Mouse (Mus musculus) embryonic facial prominence, embryonic 11.5 days (tissue): ENCODE measurements at regions not wholly inside any gene's neighbourhood (a gene's known extent, or its start where the extent isn't known, plus 50 kb on each side); places are given as distances from the start of the nearest gene placed in this dataset.
"Not testable (repeated sequence)": the region's sequence is repeated elsewhere in the genome, so short reads cannot be mapped to it uniquely, and the experiment has no call there.

Experiments
- ATAC-seq: fragments of 200-750 bp; cut with Nextera tagmentation; replicated peaks from 2 replicates; pipeline ENCODE4 v1.8.0; 2017; ENCODE audit warnings: low read depth; ENCODE audit not compliant: insufficient number of reproducible peaks, low FRiP score, low TSS enrichment
- DNase-seq: peaks from one replicate; pipeline ENCODE4 v3.0.0-alpha.2; 2015; ENCODE audit warnings: low spot score
- H3K27ac ChIP-seq: fragments of 300-500 bp; sonication (generic); replicated peaks from 2 replicates; pipeline ENCODE4 v1.5.1; 2014; ENCODE audit warnings: mild to moderate bottlenecking, low read depth, low read length, control low read depth
- H3K27me3 ChIP-seq: fragments of 300-500 bp; sonication (generic); 2 replicates; pipeline ENCODE4 v1.6.1; 2014; ENCODE audit warnings: mild to moderate bottlenecking, low read length, moderate library complexity, mixed read lengths; ENCODE audit not compliant: control insufficient read depth, insufficient read depth
- H3K36me3 ChIP-seq: fragments of 300-500 bp; sonication (generic); replicated peaks from 2 replicates; pipeline ENCODE4 v1.6.1; 2014; ENCODE audit warnings: low read depth, mild to moderate bottlenecking, low read length, moderate library complexity, mixed read lengths; ENCODE audit not compliant: control insufficient read depth, insufficient read depth
- H3K4me1 ChIP-seq: fragments of 300-500 bp; sonication (generic); 2 replicates; pipeline ENCODE4 v1.6.1; 2014; ENCODE audit warnings: low read length, mixed read lengths; ENCODE audit not compliant: control insufficient read depth, insufficient read depth
- H3K4me2 ChIP-seq: fragments of 300-500 bp; sonication (generic); 2 replicates; pipeline ENCODE4 v1.6.1; 2014; ENCODE audit warnings: low read depth, mild to moderate bottlenecking, control low read depth, low read length, moderate library complexity
- H3K4me3 ChIP-seq: fragments of 300-500 bp; sonication (generic); 2 replicates; pipeline ENCODE4 v1.5.1; 2014; ENCODE audit warnings: low read depth, low read length, control low read depth
- H3K9ac ChIP-seq: fragments of 300-500 bp; sonication (generic); replicated peaks from 2 replicates; pipeline ENCODE4 v1.6.1; 2014; ENCODE audit warnings: mild to moderate bottlenecking, control low read depth, low read length
- H3K9me3 ChIP-seq: fragments of 300-500 bp; sonication (generic); replicated peaks from 2 replicates; pipeline ENCODE4 v1.6.1; 2016; ENCODE audit warnings: mild to moderate bottlenecking, low read length, inconsistent platforms, mixed read lengths; ENCODE audit not compliant: control insufficient read depth
- WGBS: fragments of 180-500 bp; shearing (Covaris S2); extraction: QIAGEN DNeasy Blood & Tissue Kit; methylation state at CpG from one replicate; pipeline ENCODE4 v1.1.7; 2014; 5-methylcytosine and 5-hydroxymethylcytosine counted together

GRCm38 (mm10) chr4:71291111-71291740, 466.5 kb downstream of the Gm11232 start:
- H3K27ac ChIP-seq, H3K9me3 ChIP-seq, H3K4me3 ChIP-seq, H3K4me1 ChIP-seq, DNase-seq, H3K36me3 ChIP-seq, H3K4me2 ChIP-seq, H3K27me3 ChIP-seq, H3K9ac ChIP-seq, ATAC-seq: not testable (repeated sequence)
- 94% methylated on average over 22 of the region's 22 CpGs for WGBS

- ATAC-seq, result no peak
- Histone ChIP-seq H3K9me3 (no peaks in the 10 kb centered on the region), H3K27ac (no peak overlapping the region), H3K4me3 (no peak overlapping the region), H3K4me1 (no peaks in the 10 kb centered on the region), H3K4me2 (no peak overlapping the region), H3K27me3 (no peaks in the 10 kb centered on the region), H3K36me3 (no peaks in the 10 kb centered on the region), H3K9ac (no peak overlapping the region)
- no peak for DNase-seq
- 91% methylated on average over 1 of the region's 1 CpGs for WGBS
Observed at GRCm38 (mm10) chr4:71283147-71283546, 474.6 kb downstream of the Gm11232 start.

GRCm38 (mm10) chr4:71279710-71280109, 478.1 kb downstream of the Gm11232 start:
- ATAC-seq (no peak), DNase-seq (no peak)
- Histone ChIP-seq H3K4me2 (no peak overlapping the region), H3K27ac (no peak overlapping the region), H3K4me3 (no peak overlapping the region), H3K9me3 (no peaks in the 10 kb centered on the region), H3K27me3 (no peaks in the 10 kb centered on the region), H3K9ac (no peak overlapping the region), H3K4me1 (no peaks in the 10 kb centered on the region), H3K36me3 (no peaks in the 10 kb centered on the region)
- 66% methylated on average over 1 of the region's 1 CpGs for WGBS

- Histone ChIP-seq H3K4me1 (no peaks in the 10 kb centered on the region), H3K4me2 (no peak overlapping the region), H3K4me3 (no peak overlapping the region), H3K9ac (no peak overlapping the region), H3K27me3 (no peaks in the 10 kb centered on the region), H3K27ac (no peak overlapping the region), H3K36me3 (no peaks in the 10 kb centered on the region), H3K9me3 (no peaks in the 10 kb centered on the region)
- ATAC-seq, result no peak
- 87% methylated on average over 2 of the region's 2 CpGs for WGBS
- no peak for DNase-seq
Observed at GRCm38 (mm10) chr4:71259897-71260296, 497.9 kb downstream of the Gm11232 start.

- H3K27ac ChIP-seq, result no peak overlapping the region
- H3K9me3 ChIP-seq, result no peaks in the 10 kb centered on the region
- H3K4me2 ChIP-seq, result no peak overlapping the region
- DNase-seq (peak; percentile 35), ATAC-seq (peak; percentile 72; the same call in 1 of the 2 replicates)
- no peak overlapping the region for H3K9ac ChIP-seq
- no peak overlapping the region for H3K4me3 ChIP-seq
- H3K27me3 ChIP-seq, result no peaks in the 10 kb centered on the region
- no peaks in the 10 kb centered on the region for H3K4me1 ChIP-seq
- WGBS, result 27% methylated on average over 4 of the region's 4 CpGs
- H3K36me3 ChIP-seq, result no peaks in the 10 kb centered on the region
Observed at GRCm38 (mm10) chr4:71230497-71230872, 527.3 kb downstream of the Gm11232 start.

- Histone ChIP-seq H3K4me3 (no peak overlapping the region), H3K27me3 (no peaks in the 10 kb centered on the region), H3K27ac (no peak overlapping the region), H3K9me3 (no peaks in the 10 kb centered on the region), H3K36me3 (no peaks in the 10 kb centered on the region), H3K4me1 (no peaks in the 10 kb centered on the region), H3K9ac (no peak overlapping the region), H3K4me2 (no peak overlapping the region)
- WGBS, result 64% methylated on average over 3 of the region's 3 CpGs
- DNase-seq (no peak), ATAC-seq (no peak)
Observed at GRCm38 (mm10) chr4:71229796-71230496, 527.8 kb downstream of the Gm11232 start.

GRCm38 (mm10) chr4:71226653-71227052, 531.1 kb downstream of the Gm11232 start:
- DNase-seq, result no peak
- H3K36me3 ChIP-seq, result no peaks in the 10 kb centered on the region
- 85% methylated on average over 4 of the region's 4 CpGs for WGBS

GRCm38 (mm10) chr4:71218060-71218459, 539.7 kb downstream of the Gm11232 start:
- Histone ChIP-seq H3K9ac (no peak overlapping the region), H3K4me2 (no peak overlapping the region), H3K36me3 (no peaks in the 10 kb centered on the region), H3K4me3 (no peak overlapping the region), H3K27ac (no peak overlapping the region), H3K9me3 (no peaks in the 10 kb centered on the region), H3K4me1 (no peaks in the 10 kb centered on the region), H3K27me3 (no peaks in the 10 kb centered on the region)
- ATAC-seq, result 0 out of 2 replicates have a peak, but pooled peaks have one; percentile 29
- DNase-seq, result peak; percentile 81
- WGBS, result 45% methylated on average over 3 of the region's 3 CpGs

More at GRCm38 (mm10) chr4:71226653-71227052, 531.1 kb downstream of the Gm11232 start:
- Histone ChIP-seq H3K9ac (no peak overlapping the region), H3K9me3 (no peaks in the 10 kb centered on the region), H3K4me1 (no peaks in the 10 kb centered on the region), H3K27ac (no peak overlapping the region), H3K4me2 (no peak overlapping the region), H3K27me3 (no peaks in the 10 kb centered on the region), H3K4me3 (no peak overlapping the region)
- no peak for ATAC-seq
